Mouse (Mus musculus): Measurements from ENCODE around the gene Ubac1. TPM values are rescaled to one million over a fixed set of nuclear protein-coding genes. Genes with fewer than 3 reads are reported as not detected.

Gene Ubac1
- polyA plus RNA-seq, 1 experiment from 2014 or later = 111 TPM

DNA sequence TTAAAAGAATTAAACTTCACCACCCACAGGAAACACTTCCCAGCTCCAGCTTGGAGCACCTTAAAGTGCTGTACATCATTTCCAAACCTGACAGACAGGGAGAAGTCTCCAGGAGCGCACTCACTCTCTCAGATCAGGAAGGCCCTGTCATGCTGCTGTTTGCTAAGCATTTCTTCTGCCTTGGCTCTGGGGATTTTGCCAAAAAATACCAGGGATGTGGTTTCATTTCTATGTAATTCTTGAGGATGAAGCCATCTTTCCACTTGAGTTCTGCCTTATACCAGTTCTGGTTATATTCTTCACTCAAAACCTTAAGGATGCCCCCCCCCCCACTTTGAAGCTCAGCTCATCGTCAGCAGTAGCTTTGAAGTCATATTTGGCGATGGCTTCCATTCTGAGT lies 26.8 kb downstream of the Ubac1 start:
- Histone ChIP-seq H3K4me2 (no peak overlapping the region), H3K4me1 (replicated peaks) (no peaks in the 10 kb centered on the region), H3K9ac (no peak overlapping the region), H3K27me3 (replicated peaks) (no peaks in the 10 kb centered on the region), H3K9me3 (replicated peaks) (no peaks in the 10 kb centered on the region), H3K4me3 (no peak overlapping the region), H3K27ac (ENCODE audit: poor library complexity, severe bottlenecking) (no peak overlapping the region), H3K36me3 (peaks cover 33% of the 10 kb centered on the region)
- WGBS = 88% methylated on average over 3 of the region's 3 CpGs
- ATAC-seq (ENCODE audit: insufficient number of reproducible peaks, low FRiP score) = no peak

GRCm38 (mm10) chr2:25992285-25992684 lies 29.3 kb downstream of the Ubac1 start:
- Histone ChIP-seq H3K4me1 (replicated peaks) (peaks cover 4% of the 10 kb centered on the region; the same call in 1 of the 2 replicates), H3K36me3 (peaks cover 9% of the 10 kb centered on the region), H3K9ac (no peak overlapping the region), H3K4me3 (no peak overlapping the region), H3K9me3 (replicated peaks) (no peaks in the 10 kb centered on the region), H3K27ac (ENCODE audit: poor library complexity, severe bottlenecking) (no peak overlapping the region), H3K4me2 (no peak overlapping the region), H3K27me3 (replicated peaks) (no peaks in the 10 kb centered on the region)
- 61% methylated on average over 2 of the region's 2 CpGs for WGBS
- no peak for ATAC-seq (ENCODE audit: insufficient number of reproducible peaks, low FRiP score)

DNA sequence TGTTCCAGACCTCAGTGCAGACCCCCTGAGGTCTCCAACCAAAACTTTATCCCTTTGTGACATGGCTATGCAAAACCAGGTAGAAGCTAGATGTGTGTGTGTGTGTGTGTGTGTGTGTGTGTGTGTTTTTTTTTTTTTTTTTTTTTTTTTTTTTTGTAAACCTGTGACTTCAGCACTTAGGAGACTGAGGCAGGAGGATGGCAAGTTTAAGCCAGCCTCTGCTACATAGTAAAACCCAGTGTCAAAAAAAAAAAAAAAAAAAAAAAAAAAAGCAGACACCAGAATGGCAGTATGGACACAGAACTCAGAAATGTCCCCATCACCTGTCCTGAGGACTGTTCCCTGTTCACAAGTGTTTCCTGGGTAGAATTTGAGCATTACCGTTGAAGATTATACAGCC lies 31.9 kb downstream of the Ubac1 start:
- no peak for ATAC-seq (ENCODE audit: insufficient number of reproducible peaks, low FRiP score)
- WGBS = 88% methylated on average over 1 of the region's 1 CpGs
- peaks cover 4% of the 10 kb centered on the region; the same call in 1 of the 2 replicates for H3K4me1 ChIP-seq (replicated peaks)
- no peak overlapping the region for H3K4me2 ChIP-seq
- H3K4me3 ChIP-seq = no peak overlapping the region
- H3K27ac ChIP-seq (ENCODE audit: poor library complexity, severe bottlenecking) = no peak overlapping the region
- no peaks in the 10 kb centered on the region; the same call in 1 of the 2 replicates for H3K36me3 ChIP-seq
- no peaks in the 10 kb centered on the region for H3K27me3 ChIP-seq (replicated peaks)
- no peaks in the 10 kb centered on the region for H3K9me3 ChIP-seq (replicated peaks)
- H3K9ac ChIP-seq = no peak overlapping the region

- Histone ChIP-seq H3K27ac (ENCODE audit: poor library complexity, severe bottlenecking) (no peak overlapping the region), H3K4me3 (no peak overlapping the region), H3K36me3 (no peaks in the 10 kb centered on the region), H3K27me3 (replicated peaks) (no peaks in the 10 kb centered on the region), H3K4me1 (replicated peaks) (peaks cover 9% of the 10 kb centered on the region), H3K4me2 (no peak overlapping the region), H3K9ac (no peak overlapping the region), H3K9me3 (replicated peaks) (no peaks in the 10 kb centered on the region)
- 69% methylated on average over 6 of the region's 6 CpGs for WGBS
- ATAC-seq (ENCODE audit: insufficient number of reproducible peaks, low FRiP score) = no peak
Measured at GRCm38 (mm10) chr2:25987817-25988216, 33.7 kb downstream of the Ubac1 start.

- peaks cover 13% of the 10 kb centered on the region for H3K4me1 ChIP-seq (replicated peaks)
- H3K27me3 ChIP-seq (replicated peaks) = no peaks in the 10 kb centered on the region
- H3K9ac ChIP-seq = no peak overlapping the region
- H3K4me2 ChIP-seq = no peak overlapping the region
- no peaks in the 10 kb centered on the region for H3K9me3 ChIP-seq (replicated peaks)
- H3K4me3 ChIP-seq = no peak overlapping the region
- no peak overlapping the region for H3K27ac ChIP-seq (ENCODE audit: poor library complexity, severe bottlenecking)
- no peak for ATAC-seq (ENCODE audit: insufficient number of reproducible peaks, low FRiP score)
- 63% methylated on average over 5 of the region's 5 CpGs for WGBS
- H3K36me3 ChIP-seq = no peaks in the 10 kb centered on the region
Measured at GRCm38 (mm10) chr2:25986601-25987000, 34.9 kb downstream of the Ubac1 start.

GRCm38 (mm10) chr2:25983159-25983907 lies 38.2 kb downstream of the Ubac1 start, which contains the start of gene Camsap1:
Camsap1 (minus strand) TSS chr2:25983282.
- Histone ChIP-seq H3K36me3 (no peaks in the 10 kb centered on the region), H3K4me2 (peak within 1 kb of the TSS; percentile 84)
- ATAC-seq (ENCODE audit: insufficient number of reproducible peaks, low FRiP score) = peak; percentile 100

DNA sequence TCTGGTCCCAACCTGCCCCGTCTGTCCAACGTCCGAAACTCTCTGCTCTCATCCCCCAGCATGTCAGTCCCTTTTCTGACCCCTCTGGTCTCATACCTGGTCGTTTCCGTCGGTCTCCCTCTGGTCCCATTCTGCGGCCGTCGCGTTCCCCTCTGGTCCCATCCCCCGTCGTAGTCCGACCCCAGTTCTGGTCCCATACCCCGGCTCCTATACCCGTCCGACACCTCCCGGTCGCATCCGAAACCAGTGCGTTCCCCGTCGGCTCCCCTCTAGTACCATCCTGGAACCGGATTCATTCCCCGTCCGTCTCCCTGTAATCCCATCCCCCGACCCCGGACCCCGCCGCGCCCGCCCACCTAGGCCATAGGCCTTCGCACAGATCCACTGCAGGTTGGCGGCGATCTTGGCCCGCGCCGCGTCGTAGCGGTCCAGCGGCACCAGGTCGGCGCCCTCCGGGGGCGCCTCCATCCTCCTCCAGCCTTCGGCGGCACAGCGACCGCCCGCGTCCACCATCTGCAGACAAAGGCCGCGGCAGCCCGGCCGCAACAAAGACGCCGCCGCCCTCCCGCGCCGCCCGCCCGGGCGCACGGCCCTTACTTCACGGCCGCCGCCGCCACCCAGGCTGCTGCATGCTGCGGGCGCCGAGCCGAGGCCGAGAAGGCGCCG lies 39.0 kb downstream of the Ubac1 start:
- peak; percentile 17 for ATAC-seq (ENCODE audit: insufficient number of reproducible peaks, low FRiP score)
- Histone ChIP-seq H3K4me3 (peak overlapping the region; percentile 88), H3K27ac (ENCODE audit: poor library complexity, severe bottlenecking) (peak overlapping the region; percentile 89), H3K4me1 (replicated peaks) (peaks cover 45% of the 10 kb centered on the region), H3K9me3 (replicated peaks) (no peaks in the 10 kb centered on the region), H3K27me3 (replicated peaks) (no peaks in the 10 kb centered on the region), H3K9ac (peak overlapping the region; percentile 97), H3K4me2 (peak overlapping the region; percentile 84), H3K36me3 (no peaks in the 10 kb centered on the region)
- 2% methylated on average over 76 of the region's 76 CpGs for WGBS

More at GRCm38 (mm10) chr2:25983159-25983907, 38.2 kb downstream of the Ubac1 start, which contains the start of gene Camsap1:
- Histone ChIP-seq H3K27me3 (replicated peaks) (no peaks in the 10 kb centered on the region), H3K27ac (ENCODE audit: poor library complexity, severe bottlenecking) (peak within 1 kb of the TSS; percentile 89), H3K4me3 (peak within 1 kb of the TSS; percentile 88), H3K9ac (peak within 1 kb of the TSS; percentile 97), H3K4me1 (replicated peaks) (peaks cover 37% of the 10 kb centered on the region), H3K9me3 (replicated peaks) (no peaks in the 10 kb centered on the region)
- WGBS = under 1% methylated on average over 48 of the region's 64 CpGs

GRCm38 (mm10) chr2:25982052-25982425 lies 39.5 kb downstream of the Ubac1 start:
- Histone ChIP-seq H3K4me3 (peak overlapping the region; percentile 88), H3K36me3 (no peaks in the 10 kb centered on the region), H3K9ac (peak overlapping the region; percentile 97), H3K4me1 (replicated peaks) (peaks cover 45% of the 10 kb centered on the region), H3K27me3 (replicated peaks) (no peaks in the 10 kb centered on the region), H3K9me3 (replicated peaks) (no peaks in the 10 kb centered on the region), H3K4me2 (peak overlapping the region; percentile 84), H3K27ac (ENCODE audit: poor library complexity, severe bottlenecking) (no peak overlapping the region)
- no peak for ATAC-seq (ENCODE audit: insufficient number of reproducible peaks, low FRiP score)
- 3% methylated on average over 16 of the region's 16 CpGs for WGBS

- no peaks in the 10 kb centered on the region for H3K27me3 ChIP-seq (replicated peaks)
- H3K4me3 ChIP-seq = no peak overlapping the region
- H3K9me3 ChIP-seq (replicated peaks) = no peaks in the 10 kb centered on the region
- peaks cover 42% of the 10 kb centered on the region for H3K4me1 ChIP-seq (replicated peaks)
- peak overlapping the region; percentile 13; the same call in 1 of the 2 replicates for H3K9ac ChIP-seq
- H3K4me2 ChIP-seq = no peak overlapping the region
- no peaks in the 10 kb centered on the region for H3K36me3 ChIP-seq
- ATAC-seq (ENCODE audit: insufficient number of reproducible peaks, low FRiP score) = no peak
- WGBS = 71% methylated on average over 4 of the region's 4 CpGs
- no peak overlapping the region for H3K27ac ChIP-seq (ENCODE audit: poor library complexity, severe bottlenecking)
Measured at GRCm38 (mm10) chr2:25978997-25979396, 42.5 kb downstream of the Ubac1 start.

DNA sequence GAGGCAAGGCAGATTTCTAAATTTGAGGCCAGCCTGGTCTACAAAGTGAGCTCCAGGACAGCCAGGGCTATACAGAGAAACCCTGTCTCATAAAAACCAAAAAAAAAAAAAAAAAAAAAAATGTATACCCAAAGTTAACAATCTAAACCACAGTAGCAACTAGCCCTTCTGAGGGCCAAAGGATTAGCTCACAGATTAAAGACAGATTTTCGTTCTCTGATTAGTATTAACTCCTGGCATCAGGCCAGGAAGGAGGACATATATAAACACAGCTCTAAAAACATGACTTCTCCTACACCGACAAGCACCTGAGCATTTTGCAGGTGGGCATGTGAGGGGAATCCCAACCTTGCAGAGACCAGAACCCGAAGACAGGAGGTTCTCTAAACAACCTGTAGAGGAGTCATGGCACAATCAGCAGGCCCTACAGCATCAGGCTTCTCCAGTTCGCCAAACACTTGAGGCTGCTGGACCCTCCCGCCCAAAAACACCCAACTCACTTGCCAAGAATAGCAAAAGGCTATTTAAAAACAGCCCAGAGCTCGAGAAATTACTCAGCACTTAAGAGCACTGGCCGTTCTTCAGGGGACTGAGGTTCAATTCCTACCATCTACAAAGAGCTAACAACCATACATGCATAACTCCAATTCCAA lies 43.8 kb downstream of the Ubac1 start:
- Histone ChIP-seq H3K9me3 (replicated peaks) (no peaks in the 10 kb centered on the region), H3K9ac (no peak overlapping the region), H3K27ac (ENCODE audit: poor library complexity, severe bottlenecking) (no peak overlapping the region), H3K4me1 (replicated peaks) (peaks cover 51% of the 10 kb centered on the region), H3K36me3 (no peaks in the 10 kb centered on the region), H3K4me2 (peak overlapping the region; percentile 2; the same call in 1 of the 2 replicates), H3K4me3 (no peak overlapping the region), H3K27me3 (replicated peaks) (no peaks in the 10 kb centered on the region)
- no peak for ATAC-seq (ENCODE audit: insufficient number of reproducible peaks, low FRiP score)
- 39% methylated on average over 7 of the region's 7 CpGs for WGBS

DNA sequence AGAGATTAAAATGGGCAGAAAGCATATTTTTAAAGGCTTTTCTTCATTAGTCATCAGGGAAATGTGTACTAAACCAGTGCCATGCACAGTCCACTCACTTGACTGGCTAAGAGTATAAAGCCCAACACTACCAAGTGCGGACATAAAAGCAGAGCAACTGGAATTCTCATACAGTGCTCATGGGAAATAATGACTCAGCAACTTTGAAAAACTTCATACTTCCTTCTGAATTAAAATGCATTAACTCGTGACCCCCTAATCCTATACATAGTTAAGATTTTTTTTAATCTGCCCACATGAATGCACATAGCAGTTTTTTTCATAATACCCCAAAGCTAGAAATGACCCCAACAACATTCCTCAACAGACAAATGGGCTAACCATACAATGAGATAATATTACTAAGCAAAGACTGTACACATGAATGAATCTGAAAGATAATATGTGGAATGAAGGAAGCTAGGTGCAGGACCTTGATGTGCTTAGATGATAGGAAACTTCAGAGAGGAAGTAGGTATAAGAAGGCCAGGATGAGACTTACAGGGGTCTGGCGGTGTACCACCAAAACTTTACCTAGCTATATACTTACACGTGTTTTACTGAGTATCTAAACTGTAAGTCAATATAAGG lies 46.3 kb downstream of the Ubac1 start:
- no peaks in the 10 kb centered on the region for H3K27me3 ChIP-seq (replicated peaks)
- no peak overlapping the region for H3K9ac ChIP-seq
- no peaks in the 10 kb centered on the region for H3K36me3 ChIP-seq
- peaks cover 48% of the 10 kb centered on the region for H3K4me1 ChIP-seq (replicated peaks)
- no peak overlapping the region for H3K4me3 ChIP-seq
- no peaks in the 10 kb centered on the region for H3K9me3 ChIP-seq (replicated peaks)
- no peak overlapping the region for H3K27ac ChIP-seq (ENCODE audit: poor library complexity, severe bottlenecking)
- WGBS = 87% methylated on average over 4 of the region's 4 CpGs
- no peak overlapping the region for H3K4me2 ChIP-seq
- no peak for ATAC-seq (ENCODE audit: insufficient number of reproducible peaks, low FRiP score)
